Mouse (Mus musculus) heart, postnatal 10 days (tissue): ENCODE results near the gene Cox15. TPM values are rescaled to one million over a fixed set of nuclear protein-coding genes. Genes with fewer than 3 reads are reported as not detected.
A peak's percentile ranks its signal among the peaks of the same experiment; 100 is the strongest.

ENCODE experiments used
- DNase-seq, 2 experiments: peaks; one replicate each; pipeline ENCODE4 v3.0.0; 2021
- intact Hi-C: fragments of 180-260 bp; cut with DNase I; formaldehyde crosslinking; loops from one replicate; pipeline ENCODE4 v1.15.1; 2025
- total RNA-seq, 2 experiments: library from RNA; stranded (reverse); gene quantifications; 2 replicates each; pipeline ENCODE4 v1.2.3; 2021

The Cox15 gene
- total RNA-seq, 2 experiments from 2014 or later, result 32.0 to 38.3 TPM

DNA sequence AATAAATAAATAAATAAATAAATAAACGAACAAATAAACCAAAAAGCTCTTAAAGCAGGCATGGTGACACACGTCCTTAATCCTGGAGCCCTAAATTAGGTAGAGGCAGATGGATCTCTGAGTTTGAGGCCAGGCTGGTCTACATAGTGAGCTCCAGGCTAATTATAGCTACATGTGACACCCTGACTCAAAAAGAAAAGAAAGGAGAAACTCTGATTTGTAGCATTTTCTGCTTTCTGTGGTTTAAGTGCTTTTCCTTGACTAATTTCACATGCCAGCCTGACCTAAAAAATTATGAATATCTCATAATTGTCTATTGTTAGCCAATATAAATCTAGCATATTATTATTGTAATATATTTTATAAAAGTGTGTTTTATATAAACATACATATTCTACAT lies 9.6 kb upstream of the Cox15 start:
- intact Hi-C loops, result no loop called here
- no peak for DNase-seq

DNA sequence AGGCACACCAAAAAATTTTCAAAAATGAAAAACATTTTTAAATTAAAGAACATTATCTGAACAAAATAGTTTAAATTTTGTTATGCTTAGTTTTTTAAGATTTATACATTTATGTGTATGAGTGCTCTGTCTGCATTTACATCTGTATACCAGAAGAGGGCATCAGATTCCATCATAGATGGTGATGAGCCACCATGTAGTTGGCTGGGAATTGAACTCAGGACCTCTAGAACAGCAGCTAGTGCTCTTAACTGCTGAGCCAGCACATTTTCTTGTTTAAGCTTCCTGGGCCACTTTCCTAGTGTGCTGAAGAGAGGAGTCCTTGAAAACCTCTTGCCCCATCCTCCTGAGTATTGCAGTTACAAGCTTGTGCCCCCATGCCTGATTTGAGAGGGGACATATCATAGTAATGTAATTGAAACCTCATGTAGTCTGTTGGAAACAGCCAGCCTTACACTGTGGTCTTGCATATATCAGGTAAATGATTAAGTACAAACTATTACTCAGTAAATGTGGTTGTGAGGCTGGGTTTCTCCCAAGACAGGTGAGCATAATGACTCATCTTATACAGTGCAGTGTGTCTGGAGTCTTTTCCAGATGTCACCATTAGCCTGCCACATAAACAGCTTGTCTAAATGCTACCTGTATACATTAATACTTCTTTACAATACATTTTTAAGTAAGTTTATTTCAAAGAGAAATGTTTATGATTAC lies 8.9 kb upstream of the Cox15 start:
- intact Hi-C loops, result loop anchor here (2.0 kb wide), 1 partner anchor 131 kb away; no protein-coding TSS in a partner anchor
- no peak for DNase-seq

DNA sequence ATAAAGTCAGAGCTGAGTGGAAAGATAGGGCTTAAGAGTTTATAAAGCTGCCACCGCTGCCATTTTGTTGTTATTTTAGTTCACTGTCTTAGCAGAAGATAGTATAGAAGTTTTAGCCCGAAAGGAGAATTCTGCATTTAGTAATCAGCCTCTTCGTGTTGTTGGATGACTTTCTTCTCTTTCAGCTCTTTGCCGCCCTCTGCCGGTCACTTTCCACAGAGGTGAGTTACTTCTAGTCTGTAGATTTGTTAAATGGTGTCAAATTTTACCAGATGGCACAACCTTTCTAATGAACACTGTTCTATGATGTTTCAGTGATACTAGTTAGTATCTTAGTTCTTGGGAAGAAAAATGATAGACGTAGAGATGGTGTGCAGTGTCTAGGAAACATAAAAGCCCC lies 7.7 kb upstream of the Cox15 start:
- intact Hi-C loops, result loop anchor here (2.0 kb wide), 1 partner anchor 130 kb away; no protein-coding TSS in a partner anchor
- DNase-seq, result peak; percentile 73 to 86

DNA sequence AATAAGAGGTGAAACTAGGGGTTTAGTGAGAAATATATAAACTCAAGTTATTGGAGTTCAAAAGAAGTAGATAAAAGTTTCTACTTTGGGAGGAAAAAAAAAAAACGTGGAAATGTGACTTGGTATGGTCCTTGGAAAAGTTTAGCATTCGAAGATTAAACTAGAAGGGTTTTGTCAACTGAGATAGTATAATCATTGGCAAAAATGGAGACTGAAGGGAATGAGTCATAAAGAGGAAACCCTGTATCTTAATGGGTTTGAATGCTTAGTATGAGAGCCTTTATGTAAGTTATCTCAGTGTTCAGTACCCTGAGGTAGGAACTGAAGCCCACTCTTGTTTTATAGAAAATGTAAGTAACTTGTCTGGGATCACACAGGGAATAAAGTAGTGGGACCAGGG lies 2.1 kb upstream of the Cox15 start:
- no peak for DNase-seq
- intact Hi-C loops, result loop anchor here (5.0 kb wide), 1 partner anchor 177 kb away; no protein-coding TSS in a partner anchor

DNA sequence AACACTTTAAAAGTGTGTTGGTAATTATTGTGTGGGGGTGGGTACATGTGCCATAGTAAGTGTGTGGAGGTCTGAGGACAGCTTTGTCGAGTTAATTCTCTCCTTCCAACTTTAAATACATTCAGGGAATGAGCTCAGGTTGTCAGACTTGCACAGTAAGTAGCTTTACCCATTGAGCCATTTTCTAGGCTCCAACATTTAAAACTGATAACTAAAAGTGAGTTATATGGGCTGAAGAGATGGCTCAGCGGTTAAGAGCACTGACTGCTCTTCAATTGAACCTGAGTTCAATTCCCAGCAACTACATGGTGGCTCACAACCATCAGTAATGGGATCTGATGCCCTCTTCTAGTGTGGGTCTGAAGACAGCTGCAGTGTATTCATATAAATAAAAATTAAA lies 1.4 kb upstream of the Cox15 start:
- no peak for DNase-seq
- intact Hi-C loops, result loop anchor here (5.0 kb wide), 1 partner anchor 178 kb away; no protein-coding TSS in a partner anchor

DNA sequence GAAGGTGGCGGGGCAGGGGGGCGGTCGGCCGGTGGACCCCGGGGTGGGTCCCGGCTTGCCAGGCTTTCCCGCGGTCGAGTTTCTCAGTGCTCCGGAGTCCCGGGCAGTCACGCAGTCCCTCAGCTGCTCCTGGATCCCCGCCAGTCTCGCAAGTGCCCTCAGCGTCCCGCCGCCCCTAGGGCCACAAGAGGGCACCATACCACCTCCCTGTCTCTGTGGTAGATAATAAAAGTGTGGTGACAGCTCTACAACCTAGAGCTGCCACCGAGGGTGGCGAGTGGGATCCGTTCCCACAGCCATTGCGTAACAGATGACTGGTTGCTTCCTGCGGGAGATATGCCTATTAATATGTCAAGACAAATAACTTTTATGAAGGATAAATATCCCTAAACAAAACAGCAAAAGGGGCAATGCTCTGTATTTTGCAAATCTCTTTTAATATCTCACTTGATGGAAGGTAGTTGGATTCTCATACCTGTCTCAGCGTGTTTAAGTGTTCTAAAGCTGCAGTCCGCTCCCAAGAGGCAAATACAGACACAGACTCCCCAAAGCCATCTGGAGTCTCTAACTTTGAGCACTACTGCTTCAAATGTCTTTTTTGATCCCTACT lies 531 bp upstream of the Cox15 start:
- intact Hi-C loops, result loop anchor here (2.0 to 5.0 kb wide), 3 partner anchors 63 to 179 kb away; no protein-coding TSS in a partner anchor
- DNase-seq, result peak; percentile 93

DNA sequence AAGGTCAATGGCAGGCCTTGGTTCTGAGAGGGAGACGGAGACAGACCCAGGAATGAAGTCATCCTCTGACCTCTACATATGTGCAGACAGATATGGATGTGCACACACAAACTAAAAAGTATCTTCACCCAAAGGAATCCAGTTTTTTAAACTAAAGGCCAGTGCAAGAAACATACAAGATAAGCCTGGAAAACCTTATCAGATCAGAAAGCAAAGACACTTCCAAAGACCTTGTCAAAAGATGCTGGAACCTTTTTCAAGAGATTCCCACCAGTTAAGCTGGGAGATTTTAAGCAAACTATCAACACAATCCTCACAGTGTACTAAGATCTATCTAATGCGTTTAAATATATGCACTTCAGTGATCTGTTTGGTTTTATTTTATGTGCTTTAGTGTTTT lies 2.8 kb downstream of the Cox15 start:
- DNase-seq, result no peak
- intact Hi-C loops, result loop anchor here (5.0 kb wide), 1 partner anchor 182 kb away; no protein-coding TSS in a partner anchor

DNA sequence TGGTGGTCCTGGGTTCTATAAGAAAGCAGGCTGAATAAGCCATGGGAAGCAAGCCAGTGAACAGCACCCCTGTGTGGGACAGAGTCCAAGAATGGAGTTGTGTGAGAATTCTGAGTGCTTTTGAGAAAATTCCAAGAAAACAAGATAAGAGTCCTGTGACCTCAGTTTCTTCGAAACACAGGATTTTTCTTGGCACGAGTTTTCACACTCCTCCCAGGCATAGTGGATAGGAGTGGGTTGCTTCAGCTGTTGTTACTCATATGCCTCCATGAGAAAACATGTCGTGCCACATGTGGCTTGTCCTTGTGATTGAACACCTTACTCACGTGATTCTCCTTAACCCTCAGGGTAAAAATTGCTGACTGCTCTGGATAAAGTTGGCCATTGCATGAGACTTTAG lies 4.9 kb downstream of the Cox15 start:
- no peak for DNase-seq
- intact Hi-C loops, result no loop called here

DNA sequence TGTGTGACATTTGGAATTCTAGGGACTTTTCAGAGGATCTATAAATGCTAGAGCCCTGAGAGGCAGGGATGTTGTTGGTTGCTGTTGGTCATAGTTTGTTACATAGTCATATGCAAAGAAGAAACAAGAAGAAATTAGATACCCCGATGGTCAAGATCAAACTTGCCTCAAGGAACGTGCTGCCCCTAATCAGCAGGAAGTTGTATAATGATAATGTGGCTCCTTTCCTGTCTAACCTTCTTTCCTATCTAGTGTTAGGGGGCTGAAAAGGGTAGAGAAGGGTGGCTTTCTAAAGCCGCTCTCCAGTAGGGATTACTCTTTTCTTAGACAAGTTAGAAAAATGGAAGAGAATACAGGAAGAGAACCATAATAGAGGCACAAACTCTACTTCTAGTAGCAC lies 7.1 kb downstream of the Cox15 start:
- intact Hi-C loops, result no loop called here

DNA sequence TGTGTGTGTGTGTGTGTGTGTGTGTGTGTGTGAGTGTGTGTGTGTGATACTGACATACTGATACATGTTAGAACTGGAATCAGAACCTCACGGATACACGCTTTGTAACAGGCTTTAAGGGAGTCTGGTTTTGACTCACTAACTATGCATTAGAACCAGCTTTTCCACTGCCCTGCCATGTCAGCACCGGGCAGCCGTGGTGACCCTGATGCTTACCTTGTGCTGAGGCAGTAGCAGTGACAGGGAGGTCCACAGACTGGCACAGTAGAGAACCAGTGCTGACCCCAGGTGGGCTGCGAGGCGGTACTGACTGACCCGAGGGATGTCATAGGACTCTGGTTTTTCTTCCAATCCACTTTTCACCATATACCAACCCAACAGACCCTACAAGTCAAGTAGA lies 9.4 kb downstream of the Cox15 start:
- DNase-seq, result no peak
- intact Hi-C loops, result no loop called here

More for the DNA sequence above, 7.1 kb downstream of the Cox15 start:
- DNase-seq, result no peak

DNA sequence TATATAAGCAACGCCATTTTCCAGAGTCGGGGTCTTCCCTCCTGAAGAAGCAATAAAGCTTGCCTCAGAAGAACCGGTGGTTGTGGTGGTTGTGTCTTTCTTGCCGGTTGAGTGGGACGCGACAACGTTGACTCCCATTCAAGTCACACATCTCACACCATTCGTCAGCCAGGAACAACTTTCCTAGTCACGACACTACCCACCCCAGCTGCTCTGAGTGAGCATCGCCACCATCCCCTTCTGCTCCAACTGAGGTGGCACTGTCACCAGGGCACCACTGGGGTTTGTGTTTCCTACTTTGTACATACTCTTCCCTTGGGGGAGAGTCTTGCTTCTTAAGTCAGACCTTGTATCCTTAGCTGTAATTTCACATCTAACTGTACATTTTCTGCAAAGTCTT lies 14.4 kb downstream of the Cox15 start:
- intact Hi-C loops, result no loop called here
- no peak for DNase-seq

DNA sequence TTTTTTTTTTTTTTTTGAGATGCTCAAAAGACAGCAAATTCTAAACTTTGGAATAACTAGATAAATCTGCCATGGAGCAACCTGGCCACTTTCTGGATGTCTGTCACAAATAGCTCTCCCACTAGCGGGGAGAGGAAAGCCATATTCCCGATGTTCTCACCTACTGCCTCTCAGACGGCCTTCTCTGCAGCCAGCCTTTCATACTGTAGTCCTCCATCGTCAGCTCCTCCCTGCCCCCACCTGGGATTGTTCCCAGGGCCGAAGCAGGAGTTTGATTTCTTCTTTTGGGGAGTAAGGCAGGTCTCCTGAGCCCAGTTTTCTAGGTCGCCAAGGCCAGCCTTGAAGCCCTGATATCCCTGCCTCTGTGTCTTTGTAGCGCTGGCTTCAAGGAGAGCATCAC lies 21.6 kb downstream of the Cox15 start:
- intact Hi-C loops, result no loop called here

DNA sequence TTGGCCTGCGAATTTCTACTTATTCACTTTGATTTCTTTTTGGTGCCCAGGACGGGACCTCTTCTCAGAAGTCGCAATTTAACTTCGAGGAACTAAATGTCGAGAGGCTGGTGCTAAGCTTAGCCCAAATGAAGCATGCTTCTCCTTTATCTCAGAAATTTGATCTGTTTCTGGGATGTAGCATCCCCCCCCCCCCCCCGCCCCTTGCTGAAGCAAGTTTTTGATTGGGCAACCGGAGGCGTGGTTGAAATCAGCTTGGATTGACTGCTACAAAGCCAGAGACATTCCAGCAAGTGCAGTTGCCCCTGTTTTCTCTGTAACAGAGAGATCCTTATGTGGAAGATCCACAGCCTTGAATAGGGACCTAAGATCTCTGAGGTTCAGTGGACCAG lies 22.8 kb downstream of the Cox15 start:
- DNase-seq, result peak in 1 of 2 experiments; percentile 18
- intact Hi-C loops, result no loop called here

More for the DNA sequence above, 21.6 kb downstream of the Cox15 start:
- no peak for DNase-seq

DNA sequence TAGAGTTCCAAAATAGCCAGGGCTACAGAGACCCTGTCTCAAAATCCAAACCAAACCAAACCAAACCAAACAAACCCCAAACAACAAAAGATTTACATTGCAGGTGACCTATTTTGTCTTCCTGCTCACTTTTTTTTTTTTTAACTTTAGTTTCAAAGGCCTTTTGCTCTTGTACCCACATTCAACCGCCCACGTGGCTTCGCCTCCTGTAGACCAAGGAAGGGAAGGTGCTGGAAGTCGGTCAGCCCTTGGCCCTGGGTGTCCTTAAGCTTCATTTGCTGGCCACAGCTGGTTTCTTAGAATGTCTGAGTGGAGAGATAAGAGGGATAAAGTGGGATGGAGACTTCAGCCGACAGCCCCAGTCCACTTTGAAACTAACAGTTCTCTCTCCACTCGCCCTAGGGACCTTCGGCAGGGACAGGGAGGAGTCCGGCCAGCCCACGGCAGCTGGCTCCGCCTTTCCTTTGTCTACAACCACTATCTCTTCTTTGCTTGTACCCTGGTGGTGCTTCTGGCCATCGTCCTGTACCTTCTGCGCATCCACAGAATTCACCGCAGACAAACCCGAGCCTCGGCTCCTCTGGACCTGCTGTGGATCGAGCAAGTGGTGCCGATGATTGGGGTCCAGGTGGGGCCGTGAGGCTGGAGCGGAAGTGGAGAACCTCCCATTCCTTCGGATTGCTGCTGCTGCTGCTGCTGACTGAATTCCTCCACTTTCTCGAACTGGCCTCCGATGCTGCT lies 23.3 kb downstream of the Cox15 start:
- DNase-seq, result peak; percentile 45 to 51
- intact Hi-C loops, result no loop called here

DNA sequence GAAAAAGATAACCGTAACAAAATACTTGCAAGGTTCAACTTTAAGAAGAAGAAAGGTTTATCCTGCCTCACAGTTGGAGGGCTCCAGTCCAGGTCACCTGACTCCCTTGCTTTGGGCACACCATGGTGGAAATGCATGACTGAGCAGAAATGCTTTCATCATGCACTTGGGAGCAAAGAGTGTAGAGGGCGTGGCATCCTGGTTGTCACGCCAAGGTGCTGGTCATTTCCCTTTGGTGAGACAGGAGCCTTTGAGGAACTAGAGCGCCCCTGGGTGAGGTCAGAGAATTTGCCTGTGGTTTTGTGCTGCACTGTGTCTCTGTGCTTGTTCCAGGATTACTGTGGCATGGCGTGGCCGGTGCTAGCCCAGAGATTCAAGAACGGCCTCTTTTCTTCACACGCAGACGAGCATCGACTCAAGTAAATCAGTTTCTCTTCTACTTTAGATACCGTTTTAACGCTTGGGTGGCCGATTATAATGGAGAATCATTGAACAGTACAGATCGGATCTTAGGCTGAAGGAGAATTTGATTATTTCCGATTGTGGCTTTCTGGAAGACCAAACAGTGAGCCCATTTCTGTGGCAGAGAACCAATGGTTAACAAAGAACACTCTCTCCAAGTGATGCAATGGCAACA lies 26.2 kb downstream of the Cox15 start:
- intact Hi-C loops, result no loop called here

DNA sequence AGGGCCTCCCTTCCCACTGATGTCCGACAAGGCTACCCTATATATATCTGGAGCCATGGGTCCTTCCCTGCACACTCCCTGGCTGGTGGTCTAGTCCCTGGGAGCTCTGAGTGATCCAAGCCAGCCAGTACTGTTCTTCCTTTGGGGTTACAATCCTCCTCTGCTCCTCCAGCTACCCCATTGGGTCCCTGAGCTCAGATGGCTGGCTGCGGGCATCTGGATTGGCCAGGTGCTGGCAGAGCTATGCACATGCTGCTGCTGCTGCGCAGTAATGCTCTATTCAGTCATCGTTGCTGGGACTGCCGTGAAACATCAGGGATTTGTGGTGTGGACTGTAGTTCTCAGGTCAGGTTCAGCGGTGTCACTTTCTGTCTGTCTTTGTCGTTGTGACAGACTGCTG lies 28.0 kb downstream of the Cox15 start:
- no peak for DNase-seq
- intact Hi-C loops, result no loop called here

More for the DNA sequence above, 26.2 kb downstream of the Cox15 start:
- no peak for DNase-seq

DNA sequence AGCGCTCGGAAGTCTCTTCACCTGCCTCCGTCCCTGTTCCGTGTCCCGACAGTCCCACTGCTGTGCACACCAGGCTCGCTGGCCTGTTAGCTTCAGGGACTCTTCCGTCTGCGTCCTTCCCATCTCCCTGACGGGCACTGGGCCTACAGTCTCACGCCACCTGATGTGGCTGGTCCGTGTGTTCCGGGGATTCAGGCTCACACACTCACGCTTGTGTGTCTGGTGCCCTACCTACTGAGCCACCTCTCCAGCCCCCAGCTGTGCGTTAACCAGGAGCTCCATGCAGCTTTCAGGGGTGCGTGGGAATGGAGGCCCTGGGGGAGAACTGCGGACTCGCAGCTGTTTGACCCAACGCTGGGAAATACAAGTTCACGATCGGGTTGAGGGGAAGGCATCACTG lies 28.6 kb downstream of the Cox15 start:
- intact Hi-C loops, result no loop called here
- DNase-seq, result no peak

DNA sequence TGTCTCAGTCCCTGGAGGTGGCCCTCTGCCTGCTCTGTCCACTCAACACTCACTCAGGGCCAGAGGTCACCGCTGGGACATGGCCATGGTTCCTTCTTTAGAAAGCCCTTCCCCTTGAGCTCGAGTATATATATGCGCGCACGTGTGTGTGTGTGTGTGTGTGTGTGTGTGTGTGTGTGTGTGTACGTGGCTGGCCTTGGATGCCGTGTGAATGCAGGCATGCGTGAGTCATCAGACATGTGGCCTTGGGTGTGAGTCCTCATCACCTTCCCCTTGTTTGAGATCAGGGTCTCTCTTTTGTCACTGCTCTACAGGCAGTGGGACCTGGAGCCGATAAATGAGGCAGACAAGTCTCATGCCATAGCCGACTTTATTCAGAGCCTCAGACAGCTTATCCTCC lies 29.3 kb downstream of the Cox15 start:
- intact Hi-C loops, result no loop called here
- DNase-seq, result no peak

DNA sequence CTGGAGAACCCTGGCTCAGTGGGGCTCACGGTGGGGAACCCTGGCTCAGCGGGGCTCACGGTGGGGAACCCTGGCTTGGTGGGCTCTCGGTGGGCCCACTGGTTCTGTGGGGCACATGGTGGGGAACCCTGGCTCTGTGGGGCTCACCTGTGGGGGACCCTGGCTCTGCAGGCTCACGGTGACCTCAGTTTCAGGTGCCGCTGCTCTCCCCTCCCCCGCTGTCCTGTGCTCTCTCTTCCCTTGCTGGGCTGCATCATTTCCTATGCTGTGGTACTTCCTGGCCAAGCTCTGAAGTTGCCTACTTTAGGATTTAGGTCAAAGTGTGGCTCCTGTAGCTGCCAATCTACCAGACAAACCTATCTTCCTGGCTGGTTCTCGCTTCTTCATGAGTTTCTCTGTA lies 29.9 kb downstream of the Cox15 start:
- DNase-seq, result no peak
- intact Hi-C loops, result no loop called here

DNA sequence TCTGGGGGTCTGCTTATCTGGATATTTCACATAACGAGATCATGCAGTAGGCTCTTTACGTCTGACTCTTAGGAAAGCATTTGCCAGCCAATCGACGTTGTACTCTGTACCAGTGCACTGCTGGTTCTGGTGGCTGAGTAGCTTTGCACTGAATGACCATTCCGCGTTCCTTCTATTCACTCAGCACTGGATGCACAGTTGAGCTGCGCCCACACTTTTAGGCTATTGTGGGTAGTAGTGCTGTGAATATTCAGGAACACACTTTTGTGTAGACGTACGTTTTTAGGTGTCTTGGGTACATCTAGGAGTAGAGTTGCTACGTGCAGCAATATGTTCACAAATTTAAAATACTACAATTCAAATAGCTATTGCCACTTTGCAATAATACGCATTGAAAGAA lies 32.7 kb downstream of the Cox15 start:
- DNase-seq, result no peak
- intact Hi-C loops, result no loop called here

DNA sequence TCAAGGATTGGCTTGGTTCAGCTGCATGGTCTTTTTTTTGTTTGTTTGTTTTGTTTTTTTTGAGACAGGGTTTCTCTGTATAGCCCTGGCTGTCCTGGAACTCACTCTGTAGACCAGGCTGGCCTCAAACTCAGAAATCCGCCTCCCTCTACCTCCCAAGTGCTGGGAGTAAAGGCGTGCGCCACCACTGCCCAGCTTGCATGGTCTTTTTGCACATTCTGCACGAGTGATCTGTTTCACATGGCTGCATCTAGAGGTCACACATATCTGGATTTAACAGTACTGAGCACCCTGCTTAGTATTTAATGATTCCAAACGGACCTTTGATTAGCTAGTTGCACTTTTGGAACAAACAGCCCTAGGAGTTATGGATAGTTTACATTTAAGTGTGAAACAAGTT lies 40.8 kb downstream of the Cox15 start:
- intact Hi-C loops, result no loop called here
- DNase-seq, result no peak
